Mouse (Mus musculus) gastrocnemius, adult 8-10 months (tissue): ENCODE measurements around the gene Sypl. TPM values are rescaled to one million over a fixed set of nuclear protein-coding genes. Genes with fewer than 3 reads are reported as not detected.

Experiments
- total RNA-seq, 4 experiments: library from RNA; stranded (reverse); gene quantifications; 2 replicates each; pipeline ENCODE4 v1.2.4; 2022

The Sypl gene
- total RNA-seq, 4 experiments from 2014 or later: 183 to 225 (median 208) TPM

Other genes with a start within 250 kb of the Sypl start
- gene Nampt, start 134.3 kb upstream of the Sypl start, total RNA-seq: 10 to 100 TPM; 74.9 to 84.8 (median 79.8) TPM
- 1 to 10 TPM in 1 of 4 experiments, under 1 TPM in 3; 0.25 to 1.7 (median 0.40) TPM for gene Cdhr3, start 139.0 kb downstream of the Sypl start, total RNA-seq
- gene Atxn7l1, start 193.8 kb downstream of the Sypl start, total RNA-seq: 10 to 100 TPM; 13.4 to 18.9 (median 15.7) TPM